Mouse (Mus musculus) spleen, embryonic (tissue): ENCODE measurements at regions not wholly inside any gene's neighbourhood (a gene's known extent, or its start where the extent isn't known, plus 50 kb on each side); places are given as distances from the start of the nearest gene placed in this dataset.

ENCODE experiments used
- CTCF ChIA-PET: fragments of 350-600 bp; sonication (Branson Sonifier 250); formaldehyde crosslinking; loops from one replicate; lab custom pipeline; 2022; lab: Charles Lee

DNA sequence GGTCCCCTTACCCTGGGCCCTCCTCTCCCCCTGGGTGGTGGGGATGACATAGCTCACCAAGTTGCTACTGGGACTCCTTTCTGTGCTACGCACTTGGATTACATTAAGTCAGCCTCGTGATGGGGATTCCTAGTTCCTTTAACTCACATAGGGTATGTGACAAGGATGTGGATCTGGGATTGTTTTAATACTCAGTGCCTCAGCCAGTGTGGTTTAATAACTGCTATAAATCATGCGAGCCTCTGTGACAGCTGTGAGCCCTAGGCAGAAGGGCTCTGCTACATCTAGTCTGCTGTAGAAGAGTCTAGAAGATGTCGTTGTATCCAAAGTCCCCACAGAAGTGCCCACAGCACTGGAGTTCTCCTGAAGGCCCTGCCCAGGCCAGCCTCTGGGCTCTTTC is 796.5 kb upstream of the Car8 start:
- CTCF ChIA-PET: no interaction called here

GRCm38 (mm10) chr4:9034280-9034679 is 795.4 kb upstream of the Car8 start:
- CTCF ChIA-PET: no interaction called here

DNA sequence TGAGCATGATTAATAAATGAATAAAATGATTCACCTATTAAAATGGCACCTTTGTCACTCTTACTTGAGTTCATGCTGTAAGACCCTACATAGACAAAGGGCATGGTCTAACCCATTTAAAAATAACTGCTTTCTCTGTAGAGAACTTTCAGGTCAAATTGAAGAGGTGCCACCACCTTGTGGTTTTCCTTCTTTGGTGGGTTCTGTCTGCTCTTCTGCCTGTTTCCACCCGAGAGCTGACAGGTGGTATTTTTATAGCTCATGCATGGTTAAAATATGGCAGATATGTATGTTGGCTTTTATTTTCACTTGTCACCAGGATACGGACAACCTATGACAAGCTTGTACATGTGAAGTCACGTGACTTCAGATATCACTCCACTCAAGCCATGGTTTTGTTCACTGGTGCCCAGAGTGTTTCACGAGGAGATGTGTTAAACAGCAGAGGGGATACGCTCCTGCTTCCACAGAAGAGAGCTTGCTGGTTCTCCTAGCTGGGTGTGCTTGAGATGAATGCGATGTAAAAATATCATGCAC is 794.3 kb upstream of the Car8 start:
- CTCF ChIA-PET: no interaction called here

GRCm38 (mm10) chr4:9031634-9032033 is 792.8 kb upstream of the Car8 start:
- CTCF ChIA-PET: no interaction called here

DNA sequence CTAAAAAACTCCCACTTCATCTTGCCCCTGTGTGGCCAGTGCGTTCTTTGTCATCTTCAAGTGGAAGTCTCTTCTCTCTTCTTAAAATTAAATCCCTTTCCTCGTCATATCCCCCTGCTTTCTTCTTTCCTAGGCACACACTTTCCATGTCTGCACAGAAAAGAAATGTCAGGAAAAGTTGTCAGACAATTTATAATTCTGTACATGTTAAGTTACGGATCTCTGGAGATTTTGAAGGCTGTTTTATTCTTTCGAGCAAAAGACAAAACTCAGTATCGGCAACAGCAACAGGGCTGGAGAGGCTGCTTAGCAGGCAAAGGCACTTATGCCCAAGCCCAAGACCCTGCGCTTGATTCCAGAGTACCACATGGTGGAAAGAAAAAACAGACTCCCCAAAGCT is 790.1 kb upstream of the Car8 start:
- CTCF ChIA-PET: interaction anchor here (0.7 kb wide), 1 partner anchor 457 kb away, joined by 5 read pairs; no protein-coding TSS in a partner anchor

DNA sequence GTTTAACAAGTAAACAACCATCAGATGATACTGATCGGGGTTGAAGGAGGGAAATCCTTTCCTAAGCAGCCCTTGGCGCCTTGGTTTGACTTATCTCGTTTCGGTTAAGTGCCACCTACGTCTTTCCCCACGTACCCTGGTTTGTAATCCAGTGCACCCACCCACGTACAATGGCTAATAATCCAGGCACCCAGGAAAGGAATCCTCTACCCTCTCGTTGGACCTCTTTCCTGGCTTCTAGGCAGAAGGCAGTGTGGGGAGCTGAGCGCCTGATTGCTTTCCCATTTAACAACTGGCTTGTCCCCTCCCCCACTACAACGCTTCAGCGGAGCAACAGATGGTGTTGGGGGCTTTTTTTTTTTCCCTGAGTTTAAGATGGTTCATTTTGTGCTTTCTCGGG is 789.6 kb upstream of the Car8 start:
- CTCF ChIA-PET: interaction anchor here (0.7 kb wide), 1 partner anchor 457 kb away, joined by 5 read pairs; no protein-coding TSS in a partner anchor

DNA sequence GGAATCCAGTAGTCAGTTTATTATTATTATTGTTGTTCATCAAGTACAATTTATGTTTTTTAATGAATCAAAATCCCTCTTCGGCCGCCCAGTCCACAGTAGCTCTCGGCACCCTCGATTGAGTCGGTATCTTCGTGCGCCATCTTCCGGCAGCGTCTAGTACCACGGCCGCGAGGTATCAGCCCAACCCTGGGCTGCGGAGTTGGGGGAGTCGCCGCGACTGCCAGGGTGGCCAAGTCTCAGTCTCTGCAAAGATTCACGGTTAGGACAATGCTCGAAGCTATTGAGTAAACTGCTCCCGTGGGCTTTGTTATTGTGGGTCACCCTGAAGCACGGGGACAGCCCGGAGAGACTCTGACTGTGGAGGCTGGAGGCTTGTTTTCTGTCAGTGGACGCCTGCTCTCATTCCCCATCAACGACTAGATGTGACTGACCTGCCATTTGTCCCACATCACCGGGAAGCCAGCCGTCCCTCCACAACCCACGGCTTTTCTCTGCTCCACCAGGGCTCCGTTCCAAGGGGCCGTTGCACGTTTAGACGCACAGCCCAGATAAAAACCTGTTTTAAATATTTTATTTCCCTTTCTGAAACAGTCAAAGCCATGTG is 789.1 kb upstream of the Car8 start:
- CTCF ChIA-PET: interaction anchor here (0.8 kb wide), 1 partner anchor 342 kb away, joined by 3 read pairs; no protein-coding TSS in a partner anchor

DNA sequence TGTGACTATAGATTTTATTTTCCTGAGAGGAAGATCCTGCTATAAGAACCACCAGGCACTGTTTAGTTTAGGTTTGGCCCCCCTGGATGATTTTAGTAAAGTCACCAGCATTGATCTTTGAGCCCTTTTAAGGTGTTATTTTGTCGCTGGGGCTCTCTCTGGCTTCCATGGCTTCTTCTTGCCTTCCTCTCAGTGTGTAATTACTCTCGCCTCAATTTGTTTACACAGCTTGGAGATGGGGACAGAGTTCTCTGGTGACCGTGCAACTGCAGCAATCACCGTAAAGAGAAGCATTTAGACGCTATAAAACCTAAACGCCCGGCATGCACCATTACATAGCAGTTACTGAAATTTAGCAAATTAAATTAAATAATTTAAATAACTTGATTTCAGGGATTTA is 788.5 kb upstream of the Car8 start:
- CTCF ChIA-PET: interaction anchor here (0.7 to 0.8 kb wide), 2 partner anchors 269 to 342 kb away, joined by 3 read pairs; no protein-coding TSS in a partner anchor

GRCm38 (mm10) chr4:9026841-9027240 is 788.0 kb upstream of the Car8 start:
- CTCF ChIA-PET: interaction anchor here (0.7 kb wide), 4 partner anchors 9 to 269 kb away, joined by 3 to 6 read pairs (median 4); no protein-coding TSS in a partner anchor

DNA sequence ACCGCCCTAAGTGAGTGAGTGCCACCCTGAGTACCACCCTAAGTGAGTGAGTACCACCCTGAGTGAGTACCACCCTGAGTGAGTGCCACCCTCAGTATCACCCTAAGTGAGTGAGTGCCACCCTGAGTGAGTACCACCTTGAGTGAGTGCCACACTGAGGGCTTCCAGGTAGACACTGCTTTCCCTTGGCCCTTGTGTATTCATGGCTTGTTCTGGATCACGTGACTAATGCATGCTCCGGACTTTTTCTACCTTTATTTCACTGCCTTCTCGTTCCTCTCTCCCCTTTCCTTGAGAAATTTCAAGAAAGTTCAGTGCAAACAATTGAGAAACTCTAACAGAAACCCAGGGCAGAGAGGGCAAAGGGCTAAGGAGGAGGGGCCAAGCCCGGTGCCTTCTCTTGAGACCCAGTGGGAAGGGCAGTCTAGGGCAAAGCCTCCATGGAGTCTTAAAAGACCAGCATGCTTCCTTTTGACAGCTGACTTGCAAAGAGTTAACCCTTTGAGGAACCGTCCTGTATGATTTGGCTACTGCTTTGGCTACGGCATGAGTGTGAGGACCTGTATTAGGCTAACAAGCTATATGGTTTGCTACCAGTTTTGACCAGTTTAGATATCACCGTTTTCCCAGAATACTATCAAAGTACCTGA is 787.1 kb upstream of the Car8 start:
- CTCF ChIA-PET: no interaction called here

- CTCF ChIA-PET: no interaction called here
Measured at GRCm38 (mm10) chr4:9024216-9024925, 785.5 kb upstream of the Car8 start.

GRCm38 (mm10) chr4:9019241-9020110 is 780.6 kb upstream of the Car8 start:
- CTCF ChIA-PET: no interaction called here

DNA sequence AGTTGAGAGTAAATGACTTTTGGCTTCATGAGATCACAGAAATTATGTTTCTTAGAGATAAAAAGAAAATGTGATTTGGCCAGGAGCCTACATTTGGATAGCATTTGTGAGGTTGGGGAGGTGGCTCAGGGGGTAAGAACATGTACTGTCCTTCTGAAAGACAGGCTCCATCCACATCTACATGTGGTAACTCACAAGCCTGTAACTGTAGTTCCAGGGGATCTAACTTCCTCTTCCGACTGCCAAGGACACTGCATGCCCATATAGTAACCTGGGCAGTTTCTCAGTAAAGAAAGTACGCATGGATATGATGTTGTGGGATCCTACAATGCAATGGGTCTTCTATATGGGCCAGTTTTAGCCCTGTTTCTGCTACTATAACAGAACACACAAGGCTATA is 779.4 kb upstream of the Car8 start:
- CTCF ChIA-PET: no interaction called here

DNA sequence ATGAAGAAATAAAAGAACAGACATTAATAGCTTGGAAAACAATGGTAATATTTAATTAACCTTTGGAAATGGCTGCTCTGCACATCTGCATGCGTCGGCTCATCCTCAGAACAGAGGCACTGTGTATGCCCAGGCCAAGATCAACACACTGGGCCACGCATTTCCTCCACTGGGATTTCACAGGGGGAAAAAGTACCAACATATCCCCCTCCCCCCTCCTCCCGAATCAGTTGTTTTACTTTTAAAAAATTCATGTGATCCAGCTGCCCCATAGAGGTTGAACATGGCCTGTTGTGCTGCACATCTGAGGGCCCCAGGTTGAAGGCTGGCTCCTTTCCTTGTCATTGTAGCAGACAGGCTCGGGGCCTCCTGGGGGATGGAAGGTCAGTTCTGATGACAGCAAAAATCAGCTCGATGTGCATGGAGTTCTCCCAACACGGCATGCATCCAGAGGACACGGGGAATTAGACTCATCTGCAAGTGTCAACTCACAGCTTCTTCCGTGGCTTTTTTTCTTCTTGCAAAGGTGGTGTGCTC is 777.7 kb upstream of the Car8 start:
- CTCF ChIA-PET: no interaction called here

DNA sequence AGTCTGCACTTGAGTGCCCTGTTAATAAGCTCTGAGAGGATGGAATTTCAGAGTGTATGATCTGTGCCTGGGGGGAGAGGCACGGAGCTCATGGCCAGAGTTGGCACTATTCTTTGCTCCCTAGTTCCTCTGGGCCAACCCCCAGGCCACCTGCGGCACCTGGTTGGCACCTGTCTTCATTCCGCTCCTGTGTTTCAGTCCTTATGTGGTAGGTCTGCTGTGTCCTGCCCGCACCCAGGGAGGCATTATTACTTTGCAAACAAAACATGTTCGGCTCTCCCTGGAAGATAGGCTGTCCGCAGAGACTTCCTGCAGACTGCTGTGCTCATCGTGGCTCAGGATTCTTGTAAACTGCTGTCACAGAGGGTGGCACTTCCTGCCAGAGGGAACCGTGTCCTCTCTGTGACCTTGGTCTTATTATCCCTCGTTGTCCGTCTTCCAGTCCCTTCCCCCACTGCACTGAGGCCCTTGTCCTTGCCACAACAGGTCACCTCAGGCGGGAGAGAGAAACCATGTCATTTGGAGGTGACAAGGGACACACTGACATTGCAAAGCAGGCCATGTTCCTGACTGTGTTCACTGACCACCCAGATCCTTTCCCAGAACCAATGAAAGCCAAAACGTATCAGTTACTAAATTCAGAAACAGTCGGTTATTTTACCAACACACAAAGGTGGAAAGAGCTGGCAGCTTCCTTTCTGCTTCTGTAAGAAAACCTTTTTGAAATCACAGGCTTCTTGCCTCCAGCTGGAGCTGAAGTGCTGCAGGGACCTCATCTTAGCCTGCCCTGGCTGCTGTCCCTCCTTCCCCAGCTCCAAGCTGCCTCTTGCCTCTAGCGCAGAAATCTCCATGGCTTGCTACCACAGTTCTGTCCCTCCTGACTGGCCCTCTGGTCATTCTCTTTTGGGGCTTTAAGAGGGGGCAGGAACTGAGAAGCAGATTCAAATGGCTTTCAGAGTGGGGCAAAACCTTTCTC is 777.0 kb upstream of the Car8 start:
- CTCF ChIA-PET: no interaction called here

- CTCF ChIA-PET: no interaction called here
Measured at GRCm38 (mm10) chr4:9014986-9015385, 776.1 kb upstream of the Car8 start.

DNA sequence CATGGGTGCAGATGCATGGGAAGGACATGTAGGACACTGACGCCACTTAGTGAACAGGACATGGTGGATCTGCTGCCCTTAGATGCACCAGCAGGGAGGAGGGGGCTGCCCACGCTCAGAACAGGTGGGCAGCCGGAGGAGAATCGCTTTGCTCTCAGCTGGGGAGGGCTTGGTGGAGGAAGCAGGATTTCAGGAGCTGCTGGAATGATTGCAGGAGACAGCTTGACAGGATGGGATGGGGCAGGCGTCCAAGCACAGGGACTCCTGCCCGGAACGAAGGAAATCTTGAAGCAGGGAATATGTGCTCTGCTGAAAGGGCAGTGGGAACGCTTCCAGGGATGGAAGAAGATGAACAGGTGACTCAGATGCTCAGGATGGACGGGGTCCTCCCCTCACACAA is 773.9 kb upstream of the Car8 start:
- CTCF ChIA-PET: no interaction called here

DNA sequence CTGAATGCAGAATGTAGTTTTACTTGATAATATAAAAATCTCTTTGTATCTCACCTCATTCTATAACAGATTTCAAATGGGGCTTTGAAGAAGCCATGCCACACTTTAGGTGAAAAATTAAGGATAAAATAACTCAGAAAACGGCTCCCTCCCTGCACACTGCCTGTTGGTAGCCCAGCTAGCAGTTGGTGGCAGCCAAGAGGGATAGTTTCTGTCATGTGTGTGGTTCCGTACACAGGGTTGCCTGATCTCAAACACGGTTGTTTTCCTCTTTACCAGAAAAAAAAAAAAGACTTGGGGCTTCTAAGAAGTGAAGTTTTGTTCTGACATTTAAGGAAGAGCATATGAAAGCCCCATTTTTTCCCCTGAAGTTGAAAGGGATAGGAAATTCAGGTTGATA is 773.1 kb upstream of the Car8 start:
- CTCF ChIA-PET: no interaction called here

- CTCF ChIA-PET: no interaction called here
Measured at GRCm38 (mm10) chr4:9011129-9011518, 772.3 kb upstream of the Car8 start.
